Mouse (Mus musculus): ENCODE measurements around the gene Shisa4. TPM values are rescaled to one million over a fixed set of nuclear protein-coding genes. Genes with fewer than 3 reads are reported as not detected.

The Shisa4 gene
- polyA plus RNA-seq, 1 experiment = 18.0 TPM

GRCm38 (mm10) chr1:135368245-135368644, 6.8 kb downstream of the Shisa4 start:
- Histone ChIP-seq H3K27me3 (ENCODE audit: control insufficient read depth, insufficient read depth, low read length) (no peaks in the 10 kb centered on the region), H3K27ac (ENCODE audit: control insufficient read depth, insufficient read depth, low read length) (no peak overlapping the region), H3K4me3 (ENCODE audit: control insufficient read depth, insufficient read depth, low read length) (0 out of 2 replicates have a peak overlapping the region, but pooled peaks have one; percentile 3), H3K4me1 (replicated peaks; ENCODE audit: control insufficient read depth, insufficient read depth, low read length) (no peaks in the 10 kb centered on the region), H3K36me3 (ENCODE audit: control insufficient read depth, insufficient read depth, low read length) (no peaks in the 10 kb centered on the region)
- WGBS = 4% methylated on average over 20 of the region's 20 CpGs
- TF ChIP-seq CTCF (IDR thresholded peaks at IDR 0.05; ENCODE audit: borderline replicate concordance, control insufficient read depth, extremely low read depth, insufficient read depth, low read length, poor library complexity) (0 out of 2 replicates have a peak, but pooled peaks have one; percentile 53), POLR2A (IDR thresholded peaks at IDR 0.05; ENCODE audit: control insufficient read depth, extremely low read depth, insufficient read depth, low read length, poor library complexity) (no peak)
- DNase-seq = peak; percentile 50

GRCm38 (mm10) chr1:135367595-135367994, 7.4 kb downstream of the Shisa4 start:
- no peaks in the 10 kb centered on the region for H3K36me3 ChIP-seq (ENCODE audit: control insufficient read depth, insufficient read depth, low read length)
- no peaks in the 10 kb centered on the region for H3K4me1 ChIP-seq (replicated peaks; ENCODE audit: control insufficient read depth, insufficient read depth, low read length)
- no peaks in the 10 kb centered on the region for H3K27me3 ChIP-seq (ENCODE audit: control insufficient read depth, insufficient read depth, low read length)
- TF ChIP-seq POLR2A (IDR thresholded peaks at IDR 0.05; ENCODE audit: control insufficient read depth, extremely low read depth, insufficient read depth, low read length, poor library complexity) = no peak
- TF ChIP-seq CTCF (IDR thresholded peaks at IDR 0.05; ENCODE audit: borderline replicate concordance, control insufficient read depth, extremely low read depth, insufficient read depth, low read length, poor library complexity) = no peak
- no peak overlapping the region for H3K27ac ChIP-seq (ENCODE audit: control insufficient read depth, insufficient read depth, low read length)
- no peak overlapping the region for H3K4me3 ChIP-seq (ENCODE audit: control insufficient read depth, insufficient read depth, low read length)
- DNase-seq = no peak
- 84% methylated on average over 8 of the region's 8 CpGs for WGBS

GRCm38 (mm10) chr1:135367005-135367404, 8.0 kb downstream of the Shisa4 start:
- Histone ChIP-seq H3K36me3 (ENCODE audit: control insufficient read depth, insufficient read depth, low read length) (no peaks in the 10 kb centered on the region), H3K27ac (ENCODE audit: control insufficient read depth, insufficient read depth, low read length) (no peak overlapping the region), H3K4me3 (ENCODE audit: control insufficient read depth, insufficient read depth, low read length) (no peak overlapping the region), H3K4me1 (replicated peaks; ENCODE audit: control insufficient read depth, insufficient read depth, low read length) (no peaks in the 10 kb centered on the region), H3K27me3 (ENCODE audit: control insufficient read depth, insufficient read depth, low read length) (no peaks in the 10 kb centered on the region)
- DNase-seq = no peak
- 88% methylated on average over 7 of the region's 7 CpGs for WGBS
- TF ChIP-seq POLR2A (IDR thresholded peaks at IDR 0.05; ENCODE audit: control insufficient read depth, extremely low read depth, insufficient read depth, low read length, poor library complexity) = no peak
- TF ChIP-seq CTCF (IDR thresholded peaks at IDR 0.05; ENCODE audit: borderline replicate concordance, control insufficient read depth, extremely low read depth, insufficient read depth, low read length, poor library complexity) = no peak

- H3K4me1 ChIP-seq (replicated peaks; ENCODE audit: control insufficient read depth, insufficient read depth, low read length) = no peaks in the 10 kb centered on the region
- no peak for TF ChIP-seq POLR2A (IDR thresholded peaks at IDR 0.05; ENCODE audit: control insufficient read depth, extremely low read depth, insufficient read depth, low read length, poor library complexity)
- no peak for TF ChIP-seq CTCF (IDR thresholded peaks at IDR 0.05; ENCODE audit: borderline replicate concordance, control insufficient read depth, extremely low read depth, insufficient read depth, low read length, poor library complexity)
Measured at GRCm38 (mm10) chr1:135366380-135366779, 8.7 kb downstream of the Shisa4 start.

GRCm38 (mm10) chr1:135363446-135363845, 11.6 kb downstream of the Shisa4 start:
- H3K4me1 ChIP-seq (replicated peaks; ENCODE audit: control insufficient read depth, insufficient read depth, low read length) = no peaks in the 10 kb centered on the region
- no peaks in the 10 kb centered on the region for H3K27me3 ChIP-seq (ENCODE audit: control insufficient read depth, insufficient read depth, low read length)
- no peak overlapping the region for H3K4me3 ChIP-seq (ENCODE audit: control insufficient read depth, insufficient read depth, low read length)
- no peak for DNase-seq
- TF ChIP-seq CTCF (IDR thresholded peaks at IDR 0.05; ENCODE audit: borderline replicate concordance, control insufficient read depth, extremely low read depth, insufficient read depth, low read length, poor library complexity) (no peak), POLR2A (IDR thresholded peaks at IDR 0.05; ENCODE audit: control insufficient read depth, extremely low read depth, insufficient read depth, low read length, poor library complexity) (no peak)
- H3K36me3 ChIP-seq (ENCODE audit: control insufficient read depth, insufficient read depth, low read length) = no peaks in the 10 kb centered on the region
- H3K27ac ChIP-seq (ENCODE audit: control insufficient read depth, insufficient read depth, low read length) = no peak overlapping the region
- WGBS = 86% methylated on average over 8 of the region's 8 CpGs

More at GRCm38 (mm10) chr1:135366380-135366779, 8.7 kb downstream of the Shisa4 start:
- H3K27ac ChIP-seq (ENCODE audit: control insufficient read depth, insufficient read depth, low read length) = no peak overlapping the region
- no peak for DNase-seq
- H3K27me3 ChIP-seq (ENCODE audit: control insufficient read depth, insufficient read depth, low read length) = no peaks in the 10 kb centered on the region
- H3K4me3 ChIP-seq (ENCODE audit: control insufficient read depth, insufficient read depth, low read length) = no peak overlapping the region
- no peaks in the 10 kb centered on the region for H3K36me3 ChIP-seq (ENCODE audit: control insufficient read depth, insufficient read depth, low read length)

- no peak for DNase-seq
- H3K27me3 ChIP-seq (ENCODE audit: control insufficient read depth, insufficient read depth, low read length) = no peaks in the 10 kb centered on the region
- no peak for TF ChIP-seq POLR2A (IDR thresholded peaks at IDR 0.05; ENCODE audit: control insufficient read depth, extremely low read depth, insufficient read depth, low read length, poor library complexity)
- TF ChIP-seq CTCF (IDR thresholded peaks at IDR 0.05; ENCODE audit: borderline replicate concordance, control insufficient read depth, extremely low read depth, insufficient read depth, low read length, poor library complexity) = no peak
- H3K4me3 ChIP-seq (ENCODE audit: control insufficient read depth, insufficient read depth, low read length) = no peak overlapping the region
- H3K4me1 ChIP-seq (replicated peaks; ENCODE audit: control insufficient read depth, insufficient read depth, low read length) = no peaks in the 10 kb centered on the region
- no peaks in the 10 kb centered on the region for H3K36me3 ChIP-seq (ENCODE audit: control insufficient read depth, insufficient read depth, low read length)
- no peak overlapping the region for H3K27ac ChIP-seq (ENCODE audit: control insufficient read depth, insufficient read depth, low read length)
Measured at GRCm38 (mm10) chr1:135362115-135362514, 12.9 kb downstream of the Shisa4 start.

- no peaks in the 10 kb centered on the region for H3K27me3 ChIP-seq (ENCODE audit: control insufficient read depth, insufficient read depth, low read length)
- no peak overlapping the region for H3K4me3 ChIP-seq (ENCODE audit: control insufficient read depth, insufficient read depth, low read length)
- 93% methylated on average over 4 of the region's 4 CpGs for WGBS
- no peaks in the 10 kb centered on the region for H3K4me1 ChIP-seq (replicated peaks; ENCODE audit: control insufficient read depth, insufficient read depth, low read length)
- no peak for DNase-seq
- TF ChIP-seq POLR2A (IDR thresholded peaks at IDR 0.05; ENCODE audit: control insufficient read depth, extremely low read depth, insufficient read depth, low read length, poor library complexity) (no peak), CTCF (IDR thresholded peaks at IDR 0.05; ENCODE audit: borderline replicate concordance, control insufficient read depth, extremely low read depth, insufficient read depth, low read length, poor library complexity) (no peak)
- no peaks in the 10 kb centered on the region for H3K36me3 ChIP-seq (ENCODE audit: control insufficient read depth, insufficient read depth, low read length)
- H3K27ac ChIP-seq (ENCODE audit: control insufficient read depth, insufficient read depth, low read length) = no peak overlapping the region
Measured at GRCm38 (mm10) chr1:135361491-135361890, 13.5 kb downstream of the Shisa4 start.
